Mouse (Mus musculus): ENCODE data around the gene Gm16503. TPM values are rescaled to one million over a fixed set of nuclear protein-coding genes. Genes with fewer than 3 reads are reported as not detected.
"Not testable (repeated sequence)": the region's sequence is repeated elsewhere in the genome, so short reads cannot be mapped to it uniquely, and the experiment has no call there.

Gene Gm16503
- polyA plus RNA-seq, 1 experiment from 2014 or later = 1.1 TPM

GRCm38 (mm10) chr4:147554361-147554760 is 14.3 kb downstream of the Gm16503 start:
- H3K4me3 ChIP-seq (replicated peaks); H3K9ac ChIP-seq (replicated peaks); H3K27ac ChIP-seq; H3K36me3 ChIP-seq; ATAC-seq (ENCODE audit: insufficient number of reproducible peaks, insufficient read depth, low FRiP score, low TSS enrichment, low read depth); H3K4me2 ChIP-seq; H3K27me3 ChIP-seq; H3K4me1 ChIP-seq (replicated peaks): not testable (repeated sequence)
- H3K9me3 ChIP-seq = peaks cover 25% of the 10 kb centered on the region
- WGBS = 78% methylated on average over 2 of the region's 2 CpGs

DNA sequence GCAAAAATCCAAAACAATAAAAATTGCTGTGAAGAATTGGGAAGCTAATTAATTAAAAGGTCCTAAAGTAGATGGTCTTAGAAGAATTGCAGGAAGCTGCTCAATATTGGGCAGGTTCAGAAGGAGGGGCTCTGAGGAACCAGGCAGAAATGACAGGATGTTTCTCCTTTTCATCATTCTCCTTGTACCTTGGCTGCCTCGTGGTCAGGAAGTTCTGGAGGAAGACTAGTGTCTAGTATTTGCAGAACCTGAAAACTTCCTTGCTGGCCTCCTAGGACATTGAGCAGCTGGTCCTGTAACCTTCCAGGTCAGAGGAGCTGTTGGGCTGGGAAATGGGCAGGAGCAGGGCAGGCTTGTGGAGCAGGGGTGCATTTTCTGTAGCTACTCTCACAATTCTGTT is 16.9 kb downstream of the Gm16503 start:
- H3K4me1 ChIP-seq (replicated peaks); H3K27ac ChIP-seq; H3K9ac ChIP-seq (replicated peaks); H3K4me2 ChIP-seq; H3K4me3 ChIP-seq (replicated peaks); H3K36me3 ChIP-seq; H3K27me3 ChIP-seq; ATAC-seq (ENCODE audit: insufficient number of reproducible peaks, insufficient read depth, low FRiP score, low TSS enrichment, low read depth): not testable (repeated sequence)
- 54% methylated on average over 1 of the region's 1 CpGs for WGBS
- peaks cover 20% of the 10 kb centered on the region for H3K9me3 ChIP-seq

DNA sequence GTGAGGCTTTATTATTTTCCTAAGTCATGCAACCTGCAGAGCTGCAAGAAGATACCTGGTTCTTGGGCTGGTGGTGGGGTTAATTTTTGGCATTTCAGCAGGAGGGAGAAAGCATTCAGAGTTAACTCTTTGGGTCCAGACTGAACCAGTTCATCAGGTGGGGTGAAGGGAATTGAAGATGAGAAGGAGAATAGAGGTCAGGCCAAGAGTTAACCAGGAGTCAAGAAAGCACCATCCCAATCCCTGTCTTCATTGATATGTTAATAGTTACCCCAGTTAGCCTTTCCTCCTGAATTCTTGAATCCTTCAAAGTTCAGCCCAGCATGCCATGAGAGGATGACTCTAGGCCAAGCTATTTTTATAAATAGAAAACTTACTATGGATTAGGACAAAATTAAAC is 18.0 kb downstream of the Gm16503 start:
- H3K4me1 ChIP-seq (replicated peaks); ATAC-seq (ENCODE audit: insufficient number of reproducible peaks, insufficient read depth, low FRiP score, low TSS enrichment, low read depth): not testable (repeated sequence)

DNA sequence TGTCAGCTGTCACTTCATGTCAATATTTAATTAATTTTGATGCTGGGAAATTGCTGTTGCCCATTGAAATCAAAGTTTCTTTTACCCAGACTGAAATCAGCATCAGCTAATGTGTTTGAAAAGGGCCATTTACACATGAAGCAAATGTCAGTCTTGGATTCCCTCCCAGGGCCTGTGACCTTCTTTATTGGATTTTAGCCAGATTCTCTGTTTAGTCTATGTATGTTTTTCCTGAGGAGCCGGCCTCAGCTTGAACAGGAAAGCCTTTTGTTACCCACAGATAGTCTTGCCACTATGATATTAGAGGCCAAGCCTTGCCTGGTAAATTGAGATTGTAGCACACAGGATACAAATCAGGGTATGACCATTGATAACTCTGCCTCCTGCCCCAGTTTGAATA is 19.1 kb downstream of the Gm16503 start:
- H3K9ac ChIP-seq (replicated peaks); H3K4me1 ChIP-seq (replicated peaks); H3K9me3 ChIP-seq; H3K27me3 ChIP-seq; H3K4me3 ChIP-seq (replicated peaks); H3K36me3 ChIP-seq; ATAC-seq (ENCODE audit: insufficient number of reproducible peaks, insufficient read depth, low FRiP score, low TSS enrichment, low read depth); H3K4me2 ChIP-seq; H3K27ac ChIP-seq: not testable (repeated sequence)
- WGBS = 74% methylated on average over 1 of the region's 1 CpGs

More for the DNA sequence above, 18.0 kb downstream of the Gm16503 start:
- not testable (repeated sequence) for H3K9ac ChIP-seq (replicated peaks); H3K27me3 ChIP-seq; H3K36me3 ChIP-seq; H3K4me2 ChIP-seq; H3K4me3 ChIP-seq (replicated peaks); H3K27ac ChIP-seq
- H3K9me3 ChIP-seq = peaks cover 13% of the 10 kb centered on the region

GRCm38 (mm10) chr4:147565426-147566220 is 25.6 kb downstream of the Gm16503 start:
- no peak overlapping the region for H3K4me2 ChIP-seq
- no peaks in the 10 kb centered on the region for H3K36me3 ChIP-seq
- no peaks in the 10 kb centered on the region for H3K27me3 ChIP-seq
- H3K27ac ChIP-seq = no peak overlapping the region
- ATAC-seq (ENCODE audit: insufficient number of reproducible peaks, insufficient read depth, low FRiP score, low TSS enrichment, low read depth) = no peak; the same call in 1 of the 2 replicates
- no peak overlapping the region for H3K9ac ChIP-seq (replicated peaks)
- WGBS = 69% methylated on average over 6 of the region's 6 CpGs
- H3K9me3 ChIP-seq = peaks cover under 1% of the 10 kb centered on the region; the same call in 1 of the 2 replicates
- H3K4me1 ChIP-seq (replicated peaks) = no peaks in the 10 kb centered on the region
- no peak overlapping the region for H3K4me3 ChIP-seq (replicated peaks)

DNA sequence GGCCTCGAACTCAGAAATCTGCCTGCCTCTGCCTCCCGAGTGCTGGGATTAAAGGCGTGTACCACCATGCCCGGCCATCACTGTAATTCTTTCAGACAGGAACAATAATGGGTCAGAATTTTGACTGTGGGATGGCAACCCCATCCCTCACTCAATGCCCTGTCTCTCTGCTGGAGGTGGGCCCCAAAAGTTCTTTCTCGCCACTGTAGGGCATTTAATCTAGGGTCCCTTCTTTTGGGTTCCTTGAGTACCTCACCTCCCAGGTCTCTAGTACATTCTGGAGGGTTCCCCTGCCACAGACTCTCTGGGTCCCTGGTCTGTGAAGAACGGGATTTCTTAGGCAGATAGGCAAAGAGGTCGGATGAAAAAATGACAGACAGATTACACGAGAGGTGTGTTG is 31.1 kb downstream of the Gm16503 start:
- H3K27me3 ChIP-seq; H3K4me2 ChIP-seq; H3K4me3 ChIP-seq (replicated peaks); H3K27ac ChIP-seq; H3K36me3 ChIP-seq; ATAC-seq (ENCODE audit: insufficient number of reproducible peaks, insufficient read depth, low FRiP score, low TSS enrichment, low read depth); H3K9me3 ChIP-seq; H3K4me1 ChIP-seq (replicated peaks); H3K9ac ChIP-seq (replicated peaks): not testable (repeated sequence)
- 84% methylated on average over 8 of the region's 8 CpGs for WGBS

GRCm38 (mm10) chr4:147579371-147579770 is 39.4 kb downstream of the Gm16503 start:
- H3K9me3 ChIP-seq = peaks cover 22% of the 10 kb centered on the region
- not testable (repeated sequence) for H3K9ac ChIP-seq (replicated peaks); H3K4me3 ChIP-seq (replicated peaks); H3K4me2 ChIP-seq; H3K36me3 ChIP-seq; H3K4me1 ChIP-seq (replicated peaks); ATAC-seq (ENCODE audit: insufficient number of reproducible peaks, insufficient read depth, low FRiP score, low TSS enrichment, low read depth); H3K27me3 ChIP-seq; H3K27ac ChIP-seq
- 90% methylated on average over 4 of the region's 4 CpGs for WGBS

DNA sequence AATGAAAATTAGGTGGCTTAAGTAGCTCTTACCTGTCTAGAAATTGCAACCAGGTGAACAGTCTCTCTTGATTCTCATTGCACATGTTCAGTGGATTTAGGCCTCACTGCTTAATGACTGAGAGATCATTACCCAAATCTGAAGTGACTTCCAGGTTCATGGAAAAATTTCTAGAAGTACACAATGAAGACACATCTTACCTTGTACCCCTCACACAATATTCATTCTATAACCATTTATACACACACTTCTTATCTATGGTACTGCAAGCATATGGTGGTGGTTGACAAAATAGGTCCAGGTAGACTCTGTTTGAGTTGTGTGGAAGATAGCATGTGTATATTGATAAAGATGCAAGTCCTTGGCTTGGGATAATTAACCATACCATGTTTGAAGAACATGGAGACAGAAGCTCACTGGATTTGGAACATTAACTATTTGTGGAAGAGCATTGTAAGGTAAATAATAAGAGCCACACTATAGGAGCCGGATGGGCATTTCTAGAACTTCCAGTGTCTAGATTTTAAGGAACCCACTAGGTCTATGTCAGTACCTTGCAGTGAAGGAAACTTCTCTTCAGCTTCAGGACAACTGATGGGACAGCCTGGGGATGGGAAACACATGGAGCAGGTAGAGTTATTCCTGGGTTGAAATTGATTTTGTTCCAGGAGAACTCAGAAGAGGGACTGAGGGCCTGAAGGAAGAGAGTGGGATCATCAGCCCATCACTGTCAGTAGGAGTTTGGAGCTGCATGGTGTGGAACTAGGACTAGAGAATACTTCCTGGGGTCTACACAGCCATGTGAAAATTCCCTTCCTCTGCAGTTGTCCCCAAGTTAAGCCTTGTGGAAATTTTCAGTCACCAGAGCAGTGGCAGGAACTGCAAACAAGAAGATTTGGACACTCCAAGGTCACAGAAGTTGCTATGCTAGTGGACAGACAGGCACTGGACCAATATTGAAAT is 46.8 kb downstream of the Gm16503 start:
- no peaks in the 10 kb centered on the region for H3K27me3 ChIP-seq
- H3K36me3 ChIP-seq = no peaks in the 10 kb centered on the region
- H3K4me2 ChIP-seq = no peak overlapping the region
- ATAC-seq (ENCODE audit: insufficient number of reproducible peaks, insufficient read depth, low FRiP score, low TSS enrichment, low read depth) = no peak; the same call in 1 of the 2 replicates
- H3K27ac ChIP-seq = no peak overlapping the region
- WGBS = 51% methylated on average over 1 of the region's 1 CpGs
- no peaks in the 10 kb centered on the region for H3K4me1 ChIP-seq (replicated peaks)
- no peak overlapping the region for H3K9ac ChIP-seq (replicated peaks)
- peaks cover 23% of the 10 kb centered on the region for H3K9me3 ChIP-seq
- H3K4me3 ChIP-seq (replicated peaks) = no peak overlapping the region

Other genes starting within 250 kb of the Gm16503 start
- gene Zfp988, start 234.5 kb upstream of the Gm16503 start, polyA plus RNA-seq (2016; fragmentation: Nextera tagmentation; extraction: Ambion mirVana) = 0.09 TPM in 1 of 2 replicates, not detected in the other
- gene Zfp978, start 178.9 kb upstream of the Gm16503 start, polyA plus RNA-seq (2016; fragmentation: Nextera tagmentation; extraction: Ambion mirVana) = 0.26 TPM in 1 of 2 replicates, not detected in the other
- 13.6 and 16.5 TPM in 2 replicates for gene Zfp982, start 47.8 kb upstream of the Gm16503 start, polyA plus RNA-seq (2016; fragmentation: Nextera tagmentation; extraction: Ambion mirVana)
- gene Zfp985, start 13.1 kb downstream of the Gm16503 start, polyA plus RNA-seq (2016; fragmentation: Nextera tagmentation; extraction: Ambion mirVana) = 0.18 and 0.46 TPM in 2 replicates
- gene Zfp979, start 102.3 kb downstream of the Gm16503 start, polyA plus RNA-seq (2016; fragmentation: Nextera tagmentation; extraction: Ambion mirVana) = 2.5 and 3.1 TPM in 2 replicates
- not detected in 2 replicates for gene Zfp534, start 162.3 kb downstream of the Gm16503 start, polyA plus RNA-seq (2016; fragmentation: Nextera tagmentation; extraction: Ambion mirVana)